Mouse (Mus musculus) heart, adult 9 months (tissue): ENCODE measurements at regions not wholly inside any gene's neighbourhood (a gene's known extent, or its start where the extent isn't known, plus 50 kb on each side); places are given as distances from the start of the nearest gene placed in this dataset.

Experiments
- DNase-seq, 2 experiments: peaks; one replicate each; pipeline ENCODE4 v3.0.0; 2022; ENCODE audit warnings: low spot score in 2 of 2

- DNase-seq = no peak
Measured at GRCm38 (mm10) chr13:16756264-16756663, 744.6 kb downstream of the Inhba start.

DNA sequence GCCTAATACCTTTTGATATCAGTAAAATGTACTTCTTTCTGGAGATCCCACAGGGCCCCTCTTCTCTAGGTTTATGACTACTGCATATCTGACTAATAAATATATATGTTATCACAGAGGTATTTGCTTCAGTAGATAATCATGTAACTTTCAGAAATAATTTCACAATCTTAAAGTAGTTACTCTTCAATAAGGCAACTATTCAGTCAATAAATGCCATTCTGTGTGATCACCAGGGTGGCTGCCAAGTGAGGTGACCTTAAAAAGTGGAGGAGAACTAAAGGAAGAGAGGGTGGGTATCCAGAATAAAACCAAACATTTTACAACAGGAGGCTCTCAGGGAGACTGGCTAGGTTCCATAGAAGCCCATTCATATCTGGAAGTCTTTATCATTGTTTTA is 748.4 kb downstream of the Inhba start:
- DNase-seq = no peak

DNA sequence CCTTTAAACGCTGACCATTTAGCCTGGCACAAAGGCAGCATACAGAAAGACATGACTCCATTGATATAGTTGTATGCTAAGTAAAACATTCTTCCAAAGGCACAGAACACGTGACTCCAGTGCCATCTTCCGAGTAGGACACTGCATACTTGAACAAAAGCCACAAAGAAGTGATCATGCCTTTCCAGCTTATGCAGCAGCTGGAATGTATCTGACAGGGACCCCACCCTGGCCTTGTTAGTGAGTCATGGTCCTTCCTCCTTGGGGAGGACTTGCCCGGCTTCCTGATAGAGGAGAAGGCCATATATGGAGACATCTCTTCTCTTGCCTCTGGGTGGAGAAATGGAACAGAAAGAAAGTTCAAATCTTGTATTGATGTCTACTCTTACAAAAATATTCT is 749.8 kb downstream of the Inhba start:
- peak; percentile 42 to 68 for DNase-seq

- no peak for DNase-seq
Measured at GRCm38 (mm10) chr13:16762326-16762725, 750.7 kb downstream of the Inhba start.

GRCm38 (mm10) chr13:16762727-16763512 is 751.3 kb downstream of the Inhba start:
- no peak for DNase-seq

DNA sequence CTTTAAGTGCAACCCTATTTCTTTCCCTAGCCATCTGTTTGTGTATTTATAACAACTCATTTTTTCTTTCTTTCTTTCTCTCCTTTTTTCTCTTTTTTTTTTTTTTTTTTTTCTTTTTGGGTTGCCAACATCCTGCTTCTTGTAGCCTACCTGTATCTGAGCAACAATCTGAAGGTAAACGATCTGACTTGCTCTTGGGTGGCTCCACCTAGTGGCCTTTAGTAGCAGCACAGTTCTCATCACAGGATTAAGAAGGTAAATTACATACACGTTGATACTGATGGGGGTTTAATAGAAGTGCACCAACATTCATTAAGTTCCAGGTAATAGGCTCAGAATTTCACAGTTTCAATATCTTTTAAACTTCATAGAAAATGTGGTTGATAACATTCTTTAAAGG is 752.1 kb downstream of the Inhba start:
- DNase-seq = no peak

DNA sequence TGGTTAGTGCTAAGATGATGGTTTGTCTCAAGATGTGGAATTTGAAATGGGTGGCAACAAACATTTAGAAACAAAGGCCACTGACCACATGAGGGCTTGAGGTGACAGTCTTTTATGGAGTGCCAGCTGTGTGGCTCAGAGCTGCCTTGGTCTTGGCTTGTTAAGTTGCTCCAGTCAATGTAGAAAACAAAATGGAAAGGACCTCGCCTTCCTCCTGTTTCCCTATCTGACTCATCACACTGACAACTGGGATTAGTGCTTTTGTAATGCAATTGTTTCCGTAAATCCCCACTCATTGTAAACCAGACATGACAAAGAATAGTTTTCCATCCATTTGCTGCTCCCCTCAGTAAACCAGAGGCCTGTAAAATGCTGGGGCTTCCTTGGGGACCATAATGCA is 757.8 kb downstream of the Inhba start:
- no peak for DNase-seq

GRCm38 (mm10) chr13:16769848-16770422 is 758.3 kb downstream of the Inhba start:
- DNase-seq = no peak

DNA sequence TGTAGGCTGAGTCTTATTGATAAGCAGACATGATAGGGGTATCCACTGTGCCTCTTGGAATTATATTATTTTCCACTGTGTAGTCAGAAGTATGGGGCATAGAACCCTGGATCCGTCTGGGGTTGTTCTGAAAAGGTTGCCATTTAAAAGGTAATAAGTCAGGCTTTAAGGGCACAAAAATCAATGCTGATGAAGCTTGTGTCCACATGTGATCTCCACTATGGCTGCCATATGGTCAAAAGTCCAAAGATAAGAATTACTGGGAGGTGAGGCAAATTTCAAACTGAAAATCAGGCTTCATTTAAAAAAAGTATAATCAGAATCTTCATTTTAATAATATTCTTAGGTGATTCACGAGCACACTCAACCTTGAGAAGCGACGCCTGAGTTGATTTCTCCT is 760.2 kb downstream of the Inhba start:
- no peak for DNase-seq

- no peak for DNase-seq
Measured at GRCm38 (mm10) chr13:16805560-16805959, 793.9 kb downstream of the Inhba start.
